Mouse (Mus musculus) kidney, adult 2 months (tissue): Measurements from ENCODE around the gene Tnfrsf25. TPM values are rescaled to one million over a fixed set of nuclear protein-coding genes. Genes with fewer than 3 reads are reported as not detected.

Source experiments
- DNase-seq: peaks from one replicate; pipeline ENCODE4 v3.0.0; 2021
- H3K27ac ChIP-seq: fragments of 200-500 bp; 2 replicates; pipeline ENCODE4 v1.5.1; 2012; ENCODE audit warnings: low read depth, low read length, control low read depth, inconsistent platforms; ENCODE audit not compliant: insufficient read depth
- H3K27me3 ChIP-seq: fragments of 200-500 bp; replicated peaks from 2 replicates; pipeline ENCODE4 v1.6.1; 2012; ENCODE audit warnings: mild to moderate bottlenecking, moderate library complexity, low read length, inconsistent platforms; ENCODE audit not compliant: control insufficient read depth, insufficient read depth
- H3K36me3 ChIP-seq: fragments of 200-500 bp; 2 replicates; pipeline ENCODE4 v1.6.1; 2012; ENCODE audit warnings: mild to moderate bottlenecking, moderate library complexity, low read length, inconsistent platforms; ENCODE audit not compliant: control insufficient read depth, insufficient read depth
- H3K4me1 ChIP-seq: fragments of 200-500 bp; 2 replicates; pipeline ENCODE4 v1.6.1; 2011; ENCODE audit warnings: low read length; ENCODE audit not compliant: control insufficient read depth, insufficient read depth
- H3K4me3 ChIP-seq: fragments of 200-500 bp; 2 replicates; pipeline ENCODE4 v1.5.1; 2011; ENCODE audit warnings: mild to moderate bottlenecking, low read depth, low read length, control low read depth; ENCODE audit not compliant: insufficient read depth
- CTCF ChIP-seq: fragments of 200-500 bp; conservative IDR thresholded peaks from 2 replicates; pipeline ENCODE4 v1.5.1; 2011; ENCODE audit warnings: low read depth, mild to moderate bottlenecking, control low read depth, low read length, moderate library complexity, mixed read lengths; ENCODE audit not compliant: insufficient read depth, insufficient read length
- POLR2A ChIP-seq: fragments of 200-500 bp; IDR thresholded peaks from one replicate; pipeline ENCODE4 v1.6.1; 2011; ENCODE audit warnings: low read depth, low read length, control low read depth
- WGBS: fragments of 180-500 bp; shearing (Covaris S2); methylation state at CpG from one replicate; pipeline ENCODE4 v1.1.7; 2018; 5-methylcytosine and 5-hydroxymethylcytosine counted together
- polyA plus RNA-seq: library from polyadenylated mRNA; depleted of rRNA; stranded (reverse); fragments of >200 nt; gene quantifications from 2 replicates; pipeline ENCODE4 v1.2.3, GENCODE M21; 2012; rRNA removed

Gene Tnfrsf25
- polyA plus RNA-seq, 1 experiment, result 4.4 TPM

DNA sequence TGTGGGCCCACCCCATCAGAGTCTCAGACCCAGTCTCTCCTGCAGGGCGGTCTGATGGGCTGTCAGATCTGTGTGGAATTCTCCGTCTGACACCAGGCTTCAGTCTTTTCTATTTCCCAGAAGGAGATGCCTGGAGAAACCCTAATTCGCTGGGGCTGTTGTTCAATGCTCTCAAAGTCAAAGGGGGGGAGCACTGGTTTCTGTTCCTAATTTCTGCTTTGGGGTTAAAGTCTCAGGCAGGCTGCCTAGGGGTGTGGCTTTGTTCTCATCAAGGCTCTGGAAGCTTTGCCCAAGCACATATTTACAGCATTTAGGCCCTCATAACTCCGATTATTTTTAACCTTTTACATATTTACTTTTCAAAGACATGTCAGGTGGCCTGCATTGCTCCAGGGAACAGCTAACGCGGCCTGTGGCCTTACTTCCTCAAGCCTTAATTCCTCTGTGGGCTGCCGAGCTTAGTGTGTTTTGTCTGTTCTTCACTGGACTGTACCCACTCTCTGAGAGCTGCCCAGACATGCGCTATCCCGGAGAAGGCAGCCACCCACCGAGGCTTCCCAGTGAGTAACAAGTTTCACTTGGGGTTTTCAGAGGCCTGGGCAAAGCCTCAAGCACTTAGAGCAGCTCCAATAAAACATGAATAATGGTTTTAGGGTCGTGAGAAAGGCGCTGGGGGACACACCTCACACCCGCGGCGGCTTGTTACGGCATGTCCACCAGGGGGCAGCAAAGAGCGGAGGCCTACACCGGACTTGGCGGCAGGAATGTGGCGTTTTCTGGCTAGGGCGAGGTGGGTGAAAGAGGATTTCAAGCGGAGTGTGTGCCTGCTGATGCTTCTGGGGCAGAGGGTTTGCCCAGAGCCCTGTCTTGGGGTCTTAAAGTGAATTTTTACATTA lies 49.5 kb downstream of the Tnfrsf25 start:
- TF ChIP-seq POLR2A (no peak), CTCF (peak; percentile 78)
- 17% methylated on average over 22 of the region's 22 CpGs for WGBS
- peak; percentile 69 for DNase-seq
- Histone ChIP-seq H3K4me1 (peaks cover 10% of the 10 kb centered on the region), H3K4me3 (no peak overlapping the region), H3K27me3 (no peaks in the 10 kb centered on the region), H3K27ac (no peak overlapping the region), H3K36me3 (no peaks in the 10 kb centered on the region)

DNA sequence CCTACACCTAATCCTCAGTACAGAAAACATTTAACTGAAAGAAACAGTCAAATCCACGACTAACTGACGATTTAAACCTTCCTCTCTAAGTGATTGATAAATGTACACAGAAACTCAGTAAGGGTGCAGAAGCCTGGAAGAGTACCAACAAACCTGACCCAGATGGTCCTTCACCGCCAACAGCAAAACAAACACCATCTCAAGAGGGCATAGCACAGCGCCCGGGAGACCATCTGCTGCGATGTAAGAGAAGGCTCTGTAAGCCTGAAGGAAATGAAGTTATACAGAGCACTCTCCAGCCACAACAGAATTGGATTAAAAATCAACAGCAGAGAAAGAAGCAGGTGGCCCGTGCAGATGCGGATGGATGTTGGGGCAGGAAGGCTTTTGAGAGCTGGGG lies 52.3 kb downstream of the Tnfrsf25 start:
- no peaks in the 10 kb centered on the region for H3K36me3 ChIP-seq
- TF ChIP-seq POLR2A, result no peak
- H3K27me3 ChIP-seq, result no peaks in the 10 kb centered on the region
- DNase-seq, result no peak
- WGBS, result 47% methylated on average over 8 of the region's 8 CpGs
- no peak overlapping the region for H3K27ac ChIP-seq
- H3K4me3 ChIP-seq, result no peak overlapping the region
- no peaks in the 10 kb centered on the region for H3K4me1 ChIP-seq

DNA sequence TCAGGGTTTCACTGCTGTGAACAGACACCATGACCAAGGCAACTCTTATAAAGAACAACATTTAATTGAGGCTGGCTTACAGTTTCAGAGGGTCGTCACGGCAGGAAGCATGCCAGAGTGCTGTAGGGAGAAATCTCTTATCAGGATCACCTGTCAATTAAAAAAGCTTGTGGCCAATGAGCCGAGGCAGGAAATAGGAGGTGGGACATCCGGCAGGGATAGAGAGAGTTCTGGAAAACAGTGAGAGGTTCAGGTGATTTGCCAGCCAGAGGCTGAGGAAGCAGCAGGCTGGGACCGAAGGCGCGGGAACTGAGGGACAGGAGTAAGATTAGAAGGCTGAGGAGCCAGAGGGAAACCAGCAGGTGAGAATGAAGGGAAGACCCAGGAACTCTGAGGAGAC lies 53.4 kb downstream of the Tnfrsf25 start:
- WGBS, result 77% methylated on average over 7 of the region's 7 CpGs
- no peak overlapping the region for H3K4me3 ChIP-seq
- no peaks in the 10 kb centered on the region for H3K4me1 ChIP-seq
- DNase-seq, result no peak
- no peak overlapping the region for H3K27ac ChIP-seq
- no peaks in the 10 kb centered on the region for H3K36me3 ChIP-seq
- no peak for TF ChIP-seq POLR2A
- TF ChIP-seq CTCF, result no peak
- no peaks in the 10 kb centered on the region for H3K27me3 ChIP-seq

Other genes starting within 250 kb of the Tnfrsf25 start
- 70.0 and 76.1 TPM in 2 replicates for gene Dnajc11, start 182.2 kb upstream of the Tnfrsf25 start, polyA plus RNA-seq
- 30.6 and 33.7 TPM in 2 replicates for gene Thap3, start 126.9 kb upstream of the Tnfrsf25 start, polyA plus RNA-seq
- gene Phf13, start 119.7 kb upstream of the Tnfrsf25 start, polyA plus RNA-seq, result 4.9 and 5.5 TPM in 2 replicates
- 23.0 and 26.7 TPM in 2 replicates for gene Klhl21, start 107.1 kb upstream of the Tnfrsf25 start, polyA plus RNA-seq
- gene Zbtb48, start 88.3 kb upstream of the Tnfrsf25 start, polyA plus RNA-seq, result 11.0 and 13.8 TPM in 2 replicates
- 0.12 and 0.22 TPM in 2 replicates for gene Tas1r1, start 77.4 kb upstream of the Tnfrsf25 start, polyA plus RNA-seq
- 18.1 and 19.8 TPM in 2 replicates for gene Nol9, start 76.6 kb upstream of the Tnfrsf25 start, polyA plus RNA-seq
- gene Plekhg5, start 43.4 kb upstream of the Tnfrsf25 start, polyA plus RNA-seq, result 22.2 and 23.6 TPM in 2 replicates
- 48.3 and 57.5 TPM in 2 replicates for gene Espn, start 36.4 kb downstream of the Tnfrsf25 start, polyA plus RNA-seq
- gene Hes2, start 42.9 kb downstream of the Tnfrsf25 start, polyA plus RNA-seq, result 0.81 and 1.0 TPM in 2 replicates
- 80.2 and 90.1 TPM in 2 replicates for gene Acot7, start 62.2 kb downstream of the Tnfrsf25 start, polyA plus RNA-seq
- 6.9 and 9.5 TPM in 2 replicates for gene Gpr153, start 158.3 kb downstream of the Tnfrsf25 start, polyA plus RNA-seq
- gene Hes3, start 175.7 kb downstream of the Tnfrsf25 start, polyA plus RNA-seq, result not detected in 2 replicates
- gene Icmt, start 181.3 kb downstream of the Tnfrsf25 start, polyA plus RNA-seq, result 31.2 and 32.5 TPM in 2 replicates
- 0.19 and 0.67 TPM in 2 replicates for gene Rnf207, start 203.1 kb downstream of the Tnfrsf25 start, polyA plus RNA-seq
- 45.4 and 90.1 TPM in 2 replicates for gene Rpl22, start 209.8 kb downstream of the Tnfrsf25 start, polyA plus RNA-seq
- 0.16 and 0.34 TPM in 2 replicates for gene Chd5, start 222.7 kb downstream of the Tnfrsf25 start, polyA plus RNA-seq